Mouse (Mus musculus) kidney, embryonic 15.5 days (tissue): ENCODE measurements at regions not wholly inside any gene's neighbourhood (a gene's known extent, or its start where the extent isn't known, plus 50 kb on each side); places are given as distances from the start of the nearest gene placed in this dataset.

Experiments
- ATAC-seq: fragments of 200-750 bp; cut with Nextera tagmentation; replicated peaks from 2 replicates; pipeline ENCODE4 v1.8.0; 2017; ENCODE audit warnings: moderate TSS enrichment; ENCODE audit not compliant: low FRiP score
- H3K27ac ChIP-seq: fragments of 300-500 bp; sonication (generic); 2 replicates; pipeline ENCODE4 v1.5.1; 2015; ENCODE audit warnings: mild to moderate bottlenecking, inconsistent platforms
- H3K27me3 ChIP-seq: fragments of 300-500 bp; sonication (generic); 2 replicates; pipeline ENCODE4 v1.6.1; 2015; ENCODE audit warnings: inconsistent platforms
- H3K36me3 ChIP-seq: fragments of 300-500 bp; sonication (generic); 2 replicates; pipeline ENCODE4 v1.6.1; 2015; ENCODE audit warnings: inconsistent platforms
- H3K4me1 ChIP-seq: fragments of 300-500 bp; sonication (generic); 2 replicates; pipeline ENCODE4 v1.6.1; 2015; ENCODE audit warnings: inconsistent platforms
- H3K4me2 ChIP-seq: fragments of 300-500 bp; sonication (generic); 2 replicates; pipeline ENCODE4 v1.6.1; 2015; ENCODE audit warnings: moderate library complexity, mild to moderate bottlenecking, inconsistent platforms
- H3K4me3 ChIP-seq: fragments of 300-500 bp; sonication (generic); replicated peaks from 2 replicates; pipeline ENCODE4 v1.5.1; 2015; ENCODE audit warnings: mild to moderate bottlenecking, inconsistent platforms
- H3K9ac ChIP-seq: fragments of 300-500 bp; sonication (generic); 2 replicates; pipeline ENCODE4 v1.6.1; 2015; ENCODE audit warnings: mild to moderate bottlenecking, inconsistent platforms
- H3K9me3 ChIP-seq: fragments of 300-500 bp; sonication (generic); replicated peaks from 2 replicates; pipeline ENCODE4 v1.6.1; 2016; ENCODE audit warnings: inconsistent platforms
- WGBS: fragments of 180-500 bp; shearing (Covaris S2); methylation state at CpG from one replicate; pipeline ENCODE4 v1.1.7; 2015; ENCODE audit warnings: mixed read lengths; 5-methylcytosine and 5-hydroxymethylcytosine counted together

DNA sequence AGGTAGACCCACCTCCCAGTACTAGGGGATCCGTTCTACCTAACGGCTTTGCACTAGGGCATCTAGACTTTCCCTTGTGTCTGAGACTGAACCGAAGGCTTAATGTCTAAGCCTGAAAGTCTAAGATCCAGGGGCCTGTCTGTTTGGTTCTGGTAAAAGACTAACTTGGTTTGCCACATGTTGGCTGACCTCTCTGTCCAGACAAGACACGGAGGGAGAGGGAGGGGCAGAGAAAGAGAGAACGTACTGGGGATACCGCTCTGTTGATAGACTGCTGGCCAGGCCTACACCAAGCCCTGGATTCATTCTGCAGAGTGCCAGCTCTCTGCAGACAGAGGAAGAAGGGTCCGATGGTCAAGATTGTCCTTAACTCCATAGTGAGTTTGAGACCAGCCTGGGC is 78.4 kb upstream of the Dio3 start:
- H3K4me1 ChIP-seq = 0 out of 2 replicates have a peak, but pooled peaks cover 5% of the 10 kb centered on the region
- no peak overlapping the region for H3K4me2 ChIP-seq
- WGBS = 83% methylated on average over 7 of the region's 7 CpGs
- H3K27ac ChIP-seq = no peak overlapping the region
- no peak overlapping the region for H3K4me3 ChIP-seq
- H3K9me3 ChIP-seq = no peaks in the 10 kb centered on the region
- no peak overlapping the region for H3K9ac ChIP-seq
- ATAC-seq = no peak
- peaks cover 6% of the 10 kb centered on the region; the same call in 1 of the 2 replicates for H3K27me3 ChIP-seq
- H3K36me3 ChIP-seq = no peaks in the 10 kb centered on the region

DNA sequence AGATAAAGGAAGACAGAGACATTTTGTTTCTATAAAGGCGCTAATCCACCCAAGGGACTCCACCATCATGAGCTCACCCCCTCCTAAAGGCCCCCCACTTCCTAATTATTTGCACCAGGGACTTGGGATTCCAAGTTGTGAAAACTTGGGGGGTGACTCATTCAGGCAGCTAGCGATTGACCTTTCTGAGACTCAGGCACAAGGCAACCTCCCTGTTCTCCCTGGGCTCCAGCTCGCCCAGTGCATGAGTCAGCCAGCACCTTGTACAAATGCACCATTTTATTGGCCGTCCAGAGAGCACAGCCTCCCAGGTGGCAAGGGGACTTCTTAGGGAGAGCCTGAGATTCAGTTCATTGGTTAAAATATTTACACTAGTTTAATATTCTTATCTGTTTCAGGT is 78.0 kb upstream of the Dio3 start:
- no peak for ATAC-seq
- no peaks in the 10 kb centered on the region for H3K9me3 ChIP-seq
- H3K27ac ChIP-seq = no peak overlapping the region
- H3K27me3 ChIP-seq = peaks cover 9% of the 10 kb centered on the region; the same call in 1 of the 2 replicates
- H3K36me3 ChIP-seq = no peaks in the 10 kb centered on the region
- WGBS = 81% methylated on average over 4 of the region's 4 CpGs
- no peak overlapping the region for H3K4me2 ChIP-seq
- no peak overlapping the region for H3K4me3 ChIP-seq
- no peak overlapping the region for H3K9ac ChIP-seq
- H3K4me1 ChIP-seq = 0 out of 2 replicates have a peak, but pooled peaks cover 5% of the 10 kb centered on the region

DNA sequence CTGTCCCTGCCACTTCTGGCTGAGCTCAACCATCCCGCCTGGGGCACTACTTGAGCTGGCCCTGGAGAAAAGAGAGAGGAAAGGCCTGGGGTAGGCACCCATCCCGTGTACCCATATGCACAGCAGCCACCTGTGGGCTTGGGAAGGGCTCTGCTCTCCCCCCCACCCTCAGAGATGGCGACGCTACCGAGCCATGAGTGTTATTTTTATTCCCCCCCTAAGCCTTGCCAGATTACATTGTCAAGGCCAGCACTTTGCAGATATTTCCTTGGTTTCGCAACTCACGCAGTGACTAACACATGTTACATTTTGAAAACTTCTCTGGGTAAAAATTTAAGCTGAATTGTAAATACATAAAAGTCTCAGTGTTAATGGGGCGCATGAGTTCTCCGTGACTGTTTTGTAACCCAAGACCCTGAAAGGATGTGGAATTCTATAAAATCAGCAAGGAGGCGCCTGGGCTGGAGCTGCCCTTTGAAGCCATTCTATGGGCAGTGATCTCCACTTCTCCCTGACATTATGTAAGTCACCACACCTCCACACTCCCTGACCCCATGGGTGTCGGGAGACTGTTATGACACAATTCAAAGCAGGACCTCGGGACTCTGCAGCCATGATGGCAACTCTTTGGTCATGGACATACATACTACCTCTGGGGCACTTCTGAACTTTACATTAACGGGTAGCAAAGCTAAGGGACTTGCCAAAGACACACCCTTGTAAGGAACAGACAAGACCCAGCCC is 75.4 kb upstream of the Dio3 start:
- Histone ChIP-seq H3K27ac (no peak overlapping the region), H3K27me3 (peaks cover 9% of the 10 kb centered on the region), H3K4me2 (no peak overlapping the region), H3K9ac (no peak overlapping the region), H3K36me3 (no peaks in the 10 kb centered on the region), H3K4me3 (no peak overlapping the region), H3K4me1 (peaks cover 21% of the 10 kb centered on the region), H3K9me3 (no peaks in the 10 kb centered on the region)
- no peak for ATAC-seq
- 53% methylated on average over 13 of the region's 13 CpGs for WGBS

DNA sequence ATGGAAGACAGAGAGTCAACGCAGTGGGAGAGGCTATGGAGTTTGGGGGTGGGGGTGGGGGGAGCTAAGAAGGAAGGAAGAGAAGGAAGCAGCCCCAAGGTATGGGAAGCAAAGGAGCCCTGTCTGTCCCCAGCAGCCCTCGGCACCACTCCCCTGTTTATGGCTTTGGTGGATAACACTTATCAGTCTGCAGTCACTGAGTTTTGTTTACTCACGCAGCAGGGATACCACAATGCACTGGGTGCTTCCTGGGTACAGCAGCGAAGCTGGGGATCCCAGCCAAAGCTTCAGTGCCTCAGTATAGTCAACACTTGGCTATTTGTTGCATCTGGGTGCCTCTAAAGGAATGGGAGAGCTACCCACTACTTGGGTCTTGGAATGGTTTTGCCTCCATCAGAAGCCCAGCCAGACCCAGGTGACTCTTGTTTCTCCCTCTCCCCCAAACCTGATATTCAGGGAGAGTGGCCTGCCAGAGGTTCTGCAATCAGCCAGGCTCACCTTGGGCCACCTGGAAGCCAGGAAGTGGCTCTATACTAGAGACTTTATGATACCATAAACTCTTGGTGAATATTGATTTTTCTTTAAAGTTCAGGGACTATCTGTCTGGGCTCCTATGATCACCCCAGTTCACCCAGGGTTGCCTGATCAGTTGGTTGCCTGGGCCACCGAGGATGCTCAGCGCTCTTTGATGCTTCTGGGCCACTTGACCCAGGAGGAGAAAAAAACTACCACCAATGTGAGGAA is 74.5 kb upstream of the Dio3 start:
- peaks cover 21% of the 10 kb centered on the region for H3K4me1 ChIP-seq
- no peak for ATAC-seq

DNA sequence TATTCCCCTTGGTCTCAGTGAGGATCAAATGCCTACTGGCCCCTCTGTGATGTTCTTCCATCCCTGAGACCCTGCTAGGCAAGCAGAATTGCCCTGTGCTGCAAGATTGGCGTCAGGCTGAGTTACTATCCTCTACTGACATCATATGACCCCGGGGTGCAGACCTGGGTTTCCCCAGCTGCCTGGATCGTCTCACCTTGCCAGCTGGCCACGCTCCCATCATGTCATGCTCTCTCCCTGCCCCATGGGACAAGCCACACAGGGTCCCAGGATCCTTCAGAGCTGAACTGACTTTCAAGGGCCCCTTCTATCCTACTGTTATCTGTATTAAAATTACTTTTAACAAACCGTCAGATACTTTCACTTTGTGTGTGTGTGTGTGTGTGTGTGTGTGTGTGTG is 72.6 kb upstream of the Dio3 start:
- H3K36me3 ChIP-seq = no peaks in the 10 kb centered on the region
- 35% methylated on average over 5 of the region's 5 CpGs for WGBS
- H3K4me3 ChIP-seq = no peak overlapping the region
- H3K4me1 ChIP-seq = peaks cover 21% of the 10 kb centered on the region
- H3K4me2 ChIP-seq = no peak overlapping the region
- H3K27ac ChIP-seq = no peak overlapping the region
- no peak overlapping the region for H3K9ac ChIP-seq
- H3K27me3 ChIP-seq = peaks cover 9% of the 10 kb centered on the region
- no peaks in the 10 kb centered on the region for H3K9me3 ChIP-seq
- ATAC-seq = no peak

More for the DNA sequence above, 74.5 kb upstream of the Dio3 start:
- Histone ChIP-seq H3K4me3 (no peak overlapping the region), H3K4me2 (no peak overlapping the region), H3K27me3 (peaks cover 9% of the 10 kb centered on the region), H3K27ac (no peak overlapping the region), H3K9ac (no peak overlapping the region), H3K9me3 (no peaks in the 10 kb centered on the region), H3K36me3 (no peaks in the 10 kb centered on the region)
- WGBS = 61% methylated on average over 6 of the region's 6 CpGs

DNA sequence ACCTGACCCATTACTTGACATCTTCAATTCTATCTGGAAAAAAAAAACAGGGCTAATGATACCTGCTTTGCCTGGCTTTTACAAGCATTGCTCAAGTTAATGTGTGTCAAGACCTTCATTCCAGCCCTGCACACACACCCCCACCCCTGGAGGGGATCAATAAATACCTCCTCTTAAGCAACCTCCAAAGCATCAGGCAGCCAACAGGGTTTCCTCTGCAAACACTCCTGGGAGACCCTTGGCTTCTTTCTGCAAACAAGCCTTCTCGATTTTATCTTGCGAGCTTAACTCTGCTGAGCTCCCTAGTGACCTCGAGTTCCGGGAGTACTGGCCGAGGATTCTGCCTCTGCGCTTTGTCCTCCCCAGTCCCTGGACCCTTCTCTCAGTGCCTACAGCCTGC is 72.1 kb upstream of the Dio3 start:
- 6% methylated on average over 6 of the region's 6 CpGs for WGBS
- H3K27me3 ChIP-seq = peaks cover 9% of the 10 kb centered on the region
- H3K4me2 ChIP-seq = peak overlapping the region; percentile 2; the same call in 1 of the 2 replicates
- no peaks in the 10 kb centered on the region for H3K36me3 ChIP-seq
- ATAC-seq = no peak
- H3K4me3 ChIP-seq = no peak overlapping the region
- no peaks in the 10 kb centered on the region for H3K9me3 ChIP-seq
- no peak overlapping the region for H3K27ac ChIP-seq
- peaks cover 21% of the 10 kb centered on the region for H3K4me1 ChIP-seq
- H3K9ac ChIP-seq = no peak overlapping the region

DNA sequence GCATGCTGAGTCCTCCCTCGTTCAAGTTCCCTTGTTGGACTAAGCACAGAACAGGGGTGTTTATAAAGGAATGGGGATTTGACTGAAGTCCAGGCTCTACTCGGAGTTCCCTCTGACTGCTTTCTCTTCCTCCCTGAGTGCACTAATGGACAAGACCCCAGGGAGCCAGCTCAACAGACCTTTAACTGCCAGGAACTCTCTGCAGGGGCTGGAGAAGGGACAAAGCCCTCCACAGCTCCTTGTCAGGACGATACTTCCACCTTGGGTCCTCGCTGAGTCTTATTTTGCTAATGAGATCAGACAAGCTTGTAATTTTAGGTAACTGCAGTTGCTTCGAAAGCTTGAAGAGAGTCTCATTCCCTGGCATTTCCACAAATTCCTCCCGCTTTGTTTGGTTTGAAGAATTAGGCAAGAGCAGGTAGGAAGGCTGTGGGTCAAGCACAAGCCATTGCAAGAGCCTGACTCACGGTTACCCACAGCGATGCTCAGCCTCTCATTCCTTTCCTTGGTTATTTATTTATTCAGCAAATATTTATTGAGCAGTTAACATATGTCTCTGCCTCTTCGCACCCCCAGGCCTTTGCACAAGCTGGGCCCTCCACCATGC is 71.5 kb upstream of the Dio3 start:
- Histone ChIP-seq H3K9me3 (no peaks in the 10 kb centered on the region), H3K27me3 (peaks cover 7% of the 10 kb centered on the region), H3K4me2 (peak overlapping the region; percentile 2; the same call in 1 of the 2 replicates), H3K36me3 (no peaks in the 10 kb centered on the region), H3K4me3 (no peak overlapping the region), H3K4me1 (peaks cover 21% of the 10 kb centered on the region), H3K9ac (no peak overlapping the region), H3K27ac (no peak overlapping the region)
- 45% methylated on average over 9 of the region's 9 CpGs for WGBS
- ATAC-seq = no peak

DNA sequence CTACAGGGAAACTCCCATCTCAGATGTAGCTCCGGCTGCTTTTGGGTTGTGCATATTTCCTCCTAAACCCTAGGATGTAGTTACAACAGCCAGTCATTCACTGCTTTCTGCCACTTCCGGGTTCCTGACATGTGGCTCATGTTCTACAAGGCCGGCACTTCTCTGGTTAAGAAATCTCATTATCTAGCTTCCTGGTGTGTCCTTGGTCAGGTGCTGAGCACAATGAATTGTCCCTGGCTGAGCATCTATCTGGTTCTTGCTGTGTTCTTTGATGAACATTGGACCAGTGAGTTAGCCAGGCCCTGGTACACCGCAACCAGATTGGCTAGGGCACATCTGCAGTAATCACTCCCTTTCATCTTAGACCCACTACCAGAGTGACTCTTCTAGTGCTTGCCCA is 66.2 kb upstream of the Dio3 start:
- H3K9ac ChIP-seq = no peak overlapping the region
- no peak overlapping the region for H3K27ac ChIP-seq
- no peak overlapping the region for H3K4me2 ChIP-seq
- H3K27me3 ChIP-seq = no peaks in the 10 kb centered on the region; the same call in 1 of the 2 replicates
- 68% methylated on average over 4 of the region's 4 CpGs for WGBS
- H3K9me3 ChIP-seq = no peaks in the 10 kb centered on the region
- peaks cover 11% of the 10 kb centered on the region for H3K4me1 ChIP-seq
- ATAC-seq = no peak
- no peaks in the 10 kb centered on the region for H3K36me3 ChIP-seq
- H3K4me3 ChIP-seq = no peak overlapping the region

DNA sequence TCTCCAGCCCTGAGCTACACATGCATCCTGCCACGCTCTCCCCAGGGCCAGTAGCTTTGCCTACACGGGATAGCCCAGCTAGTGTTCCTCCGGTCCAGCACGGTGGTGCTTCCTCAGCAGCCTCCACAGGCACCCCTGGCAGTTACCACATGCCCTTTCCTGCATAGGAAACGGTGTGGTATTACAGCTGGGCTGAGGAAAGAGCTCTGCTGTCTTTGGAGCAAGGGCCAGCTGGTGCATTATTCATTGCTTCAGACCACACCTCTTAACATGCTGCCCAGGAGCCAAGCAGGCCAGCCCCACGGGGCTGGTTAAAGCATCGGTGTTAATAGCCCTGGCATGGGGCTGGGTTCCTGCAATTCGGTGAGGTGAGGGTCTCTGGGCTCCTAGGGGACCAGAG is 64.0 kb upstream of the Dio3 start:
- WGBS = 17% methylated on average over 8 of the region's 8 CpGs
- H3K9ac ChIP-seq = no peak overlapping the region
- no peaks in the 10 kb centered on the region for H3K36me3 ChIP-seq
- no peak overlapping the region for H3K4me3 ChIP-seq
- no peaks in the 10 kb centered on the region for H3K27me3 ChIP-seq
- H3K27ac ChIP-seq = no peak overlapping the region
- ATAC-seq = peak; percentile 75
- peaks cover 10% of the 10 kb centered on the region for H3K4me1 ChIP-seq
- no peaks in the 10 kb centered on the region for H3K9me3 ChIP-seq
- H3K4me2 ChIP-seq = no peak overlapping the region

DNA sequence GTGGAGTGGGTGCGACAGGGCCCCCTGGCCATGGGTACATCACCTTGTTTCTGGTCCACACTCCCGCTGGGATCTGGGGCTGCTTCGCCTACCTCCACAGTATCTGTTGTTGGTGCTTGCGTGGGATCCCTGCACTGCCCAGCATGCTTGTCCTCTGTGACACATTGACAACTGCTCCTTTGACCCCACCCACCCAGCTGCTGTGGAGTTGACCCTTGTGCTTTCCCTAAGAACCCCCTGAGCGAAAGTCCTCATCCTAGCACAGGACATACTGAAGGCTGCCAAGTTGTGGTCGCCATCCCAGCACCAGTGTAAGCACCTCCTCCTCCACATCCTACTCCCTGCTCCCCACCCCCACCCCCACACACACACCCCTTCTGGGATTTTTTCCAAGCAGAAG is 63.6 kb upstream of the Dio3 start:
- WGBS = 52% methylated on average over 6 of the region's 6 CpGs
- Histone ChIP-seq H3K27ac (no peak overlapping the region), H3K4me2 (no peak overlapping the region), H3K27me3 (no peaks in the 10 kb centered on the region), H3K9me3 (no peaks in the 10 kb centered on the region), H3K9ac (no peak overlapping the region), H3K4me3 (no peak overlapping the region), H3K36me3 (no peaks in the 10 kb centered on the region), H3K4me1 (peaks cover 10% of the 10 kb centered on the region)
- ATAC-seq = peak; percentile 71

DNA sequence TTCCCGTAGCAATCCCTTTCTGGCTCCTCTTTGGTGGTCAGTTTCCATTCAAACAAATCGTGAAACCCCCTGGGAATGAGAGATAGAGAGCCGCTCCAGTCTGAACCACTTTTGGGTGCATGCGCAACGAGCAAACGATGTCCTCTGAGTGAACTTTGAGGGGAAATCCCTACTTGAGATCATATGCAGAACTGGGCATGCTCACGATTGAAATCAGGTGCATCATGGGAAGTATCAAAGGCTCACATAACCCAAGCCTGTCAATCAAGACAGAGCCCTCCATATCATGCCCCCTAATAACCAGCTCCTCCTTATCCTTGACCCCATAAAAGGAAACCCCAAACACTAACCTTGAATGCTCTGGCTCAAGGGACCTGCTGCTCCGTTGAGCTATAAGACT is 59.1 kb upstream of the Dio3 start:
- no peak for ATAC-seq
- Histone ChIP-seq H3K4me2 (no peak overlapping the region), H3K27ac (no peak overlapping the region), H3K9me3 (no peaks in the 10 kb centered on the region), H3K4me3 (no peak overlapping the region), H3K4me1 (peaks cover 7% of the 10 kb centered on the region), H3K36me3 (no peaks in the 10 kb centered on the region), H3K9ac (no peak overlapping the region), H3K27me3 (no peaks in the 10 kb centered on the region)
- 83% methylated on average over 8 of the region's 8 CpGs for WGBS

DNA sequence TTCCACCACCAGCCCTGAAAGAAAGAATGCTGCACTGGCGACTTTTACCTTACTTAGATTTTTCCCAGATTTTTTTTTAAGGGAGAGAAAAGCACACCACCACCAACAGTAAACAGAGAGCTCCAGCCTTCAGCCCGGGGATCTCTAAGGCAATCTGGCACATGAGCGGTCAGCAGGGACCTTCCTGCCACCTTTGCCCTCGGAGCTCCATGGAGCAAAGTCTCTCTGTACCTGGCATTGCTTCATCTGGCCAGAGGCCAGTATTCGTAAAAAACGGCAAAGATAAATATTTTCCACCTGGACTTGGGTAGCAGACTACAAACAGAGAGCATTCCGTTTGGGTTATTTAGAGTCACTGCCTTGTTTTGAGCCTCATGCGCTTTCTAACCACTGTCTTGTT is 58.4 kb upstream of the Dio3 start:
- Histone ChIP-seq H3K4me3 (no peak overlapping the region), H3K27ac (no peak overlapping the region), H3K9me3 (no peaks in the 10 kb centered on the region), H3K27me3 (no peaks in the 10 kb centered on the region), H3K36me3 (no peaks in the 10 kb centered on the region), H3K9ac (no peak overlapping the region), H3K4me1 (no peaks in the 10 kb centered on the region), H3K4me2 (no peak overlapping the region)
- WGBS = 61% methylated on average over 8 of the region's 8 CpGs
- no peak for ATAC-seq
